Mouse (Mus musculus): ENCODE results near the gene Plekho1. TPM values are rescaled to one million over a fixed set of nuclear protein-coding genes. Genes with fewer than 3 reads are reported as not detected.
"Not testable (repeated sequence)": the region's sequence is repeated elsewhere in the genome, so short reads cannot be mapped to it uniquely, and the experiment has no call there.

Plekho1 gene
- total RNA-seq, 2 experiments from 2014 or later: 37.3 to 41.0 TPM

- no peak for DNase-seq
Measured at GRCm38 (mm10) chr3:95980276-95980970, 15.4 kb downstream of the Plekho1 start.

GRCm38 (mm10) chr3:95978265-95978664 is 17.5 kb downstream of the Plekho1 start:
- no peak for DNase-seq

GRCm38 (mm10) chr3:95977587-95977986 is 18.2 kb downstream of the Plekho1 start:
- DNase-seq: not testable (repeated sequence)

- no peak for DNase-seq
Measured at GRCm38 (mm10) chr3:95977079-95977478, 18.7 kb downstream of the Plekho1 start.

- DNase-seq: peak in 1 of 2 experiments; percentile 38
Measured at GRCm38 (mm10) chr3:95972873-95973634, 22.7 kb downstream of the Plekho1 start.

- no peak for DNase-seq
Measured at GRCm38 (mm10) chr3:95972251-95972872, 23.4 kb downstream of the Plekho1 start.

- DNase-seq: not testable (repeated sequence)
Measured at GRCm38 (mm10) chr3:95970661-95971060, 25.1 kb downstream of the Plekho1 start.

GRCm38 (mm10) chr3:95969277-95969676 is 26.5 kb downstream of the Plekho1 start:
- DNase-seq: no peak

- peak in 1 of 2 experiments; percentile 50 for DNase-seq
Measured at GRCm38 (mm10) chr3:95965518-95966451, 30.0 kb downstream of the Plekho1 start.

- DNase-seq: no peak
Measured at GRCm38 (mm10) chr3:95963681-95964080, 32.1 kb downstream of the Plekho1 start.

- no peak for DNase-seq
Measured at GRCm38 (mm10) chr3:95963230-95963629, 32.6 kb downstream of the Plekho1 start.

GRCm38 (mm10) chr3:95962182-95962581 is 33.6 kb downstream of the Plekho1 start:
- DNase-seq: not testable (repeated sequence)

- no peak for DNase-seq
Measured at GRCm38 (mm10) chr3:95959807-95960206, 36.0 kb downstream of the Plekho1 start.

- no peak for DNase-seq
Measured at GRCm38 (mm10) chr3:95959082-95959481, 36.7 kb downstream of the Plekho1 start.

- peak in 1 of 2 experiments; percentile 45 for DNase-seq
Measured at GRCm38 (mm10) chr3:95957359-95958148, 38.2 kb downstream of the Plekho1 start.

- DNase-seq: no peak
Measured at GRCm38 (mm10) chr3:95955318-95955717, 40.5 kb downstream of the Plekho1 start.

- not testable (repeated sequence) for DNase-seq
Measured at GRCm38 (mm10) chr3:95954648-95955173, 41.1 kb downstream of the Plekho1 start.

GRCm38 (mm10) chr3:95953522-95953921 is 42.3 kb downstream of the Plekho1 start:
- no peak for DNase-seq

GRCm38 (mm10) chr3:95953023-95953422 is 42.8 kb downstream of the Plekho1 start:
- DNase-seq: no peak

GRCm38 (mm10) chr3:95951566-95951965 is 44.2 kb downstream of the Plekho1 start:
- DNase-seq: not testable (repeated sequence)
